Mouse (Mus musculus): Measurements from ENCODE around the gene Gm9758. TPM values are rescaled to one million over a fixed set of nuclear protein-coding genes. Genes with fewer than 3 reads are reported as not detected.
"Not testable (repeated sequence)": the region's sequence is repeated elsewhere in the genome, so short reads cannot be mapped to it uniquely, and the experiment has no call there.

Gm9758 gene
- total RNA-seq (2021): not detected
- long read RNA-seq, experiment 1: 0 reads
- long read RNA-seq, experiment 2: 0 reads

DNA sequence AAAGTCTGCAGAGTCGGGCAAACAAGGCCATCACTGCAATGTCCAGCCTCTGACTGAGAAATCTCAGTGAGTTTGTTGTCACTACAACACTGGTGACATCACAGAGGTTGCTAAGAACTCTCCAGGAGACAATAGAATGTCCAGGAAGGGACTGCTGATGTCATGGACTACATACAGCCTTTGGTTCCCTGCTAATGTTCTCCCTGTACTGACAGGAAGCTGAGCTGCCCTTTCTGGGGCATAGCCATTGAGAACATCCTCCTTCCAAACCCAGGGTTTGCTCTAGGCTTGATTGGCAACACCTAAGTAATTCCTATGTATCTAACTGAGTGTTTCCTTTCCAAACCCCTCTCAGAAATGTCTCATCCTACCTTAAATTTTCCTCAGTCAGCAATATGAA, at the start of gene Gm9758:
Gm9758 (minus strand) TSS at position 101 of the 400 bp plus-strand sequence.
- DNase-seq: not testable (repeated sequence)

DNA sequence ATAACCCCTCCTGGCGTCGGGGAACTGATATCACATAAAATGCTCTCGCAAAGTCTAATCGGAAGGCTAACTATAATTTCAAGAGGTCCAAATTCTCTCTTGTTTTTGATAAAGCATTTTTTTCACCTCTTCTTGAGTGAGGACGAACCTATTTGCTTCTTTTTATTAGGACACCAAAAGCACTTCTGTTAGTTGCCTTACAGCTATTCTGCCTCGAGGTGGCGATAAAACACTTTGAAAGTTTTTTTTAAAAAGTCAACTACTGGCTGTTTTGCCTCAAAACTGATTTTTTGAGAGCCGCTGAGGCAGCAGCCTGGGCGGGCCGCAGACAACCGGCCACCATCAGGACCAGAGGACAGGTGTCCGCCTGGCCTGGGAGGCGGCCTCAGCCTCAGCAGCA, 49.1 kb upstream of the Gm9758 start:
- DNase-seq: peak in 1 of 2 experiments; percentile 1

DNA sequence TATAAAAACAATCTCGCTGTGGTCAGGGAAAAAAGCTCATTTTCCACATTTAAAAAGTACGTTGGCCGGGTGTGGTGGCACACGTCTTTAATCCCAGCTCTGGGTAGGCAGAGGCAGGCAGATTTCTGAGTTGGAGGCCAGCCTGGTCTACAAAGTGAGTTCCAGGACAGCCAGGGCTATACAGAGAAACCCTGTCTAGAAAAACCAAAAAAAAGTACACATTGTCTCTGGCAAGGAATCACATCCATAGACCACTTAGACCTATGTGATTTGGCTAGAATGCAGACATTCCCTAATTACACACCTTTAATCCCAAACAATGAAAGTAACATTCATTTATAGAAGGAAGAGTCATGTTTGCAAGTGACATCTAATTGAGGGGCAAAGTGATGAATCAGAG, 46.8 kb upstream of the Gm9758 start:
- not testable (repeated sequence) for DNase-seq

DNA sequence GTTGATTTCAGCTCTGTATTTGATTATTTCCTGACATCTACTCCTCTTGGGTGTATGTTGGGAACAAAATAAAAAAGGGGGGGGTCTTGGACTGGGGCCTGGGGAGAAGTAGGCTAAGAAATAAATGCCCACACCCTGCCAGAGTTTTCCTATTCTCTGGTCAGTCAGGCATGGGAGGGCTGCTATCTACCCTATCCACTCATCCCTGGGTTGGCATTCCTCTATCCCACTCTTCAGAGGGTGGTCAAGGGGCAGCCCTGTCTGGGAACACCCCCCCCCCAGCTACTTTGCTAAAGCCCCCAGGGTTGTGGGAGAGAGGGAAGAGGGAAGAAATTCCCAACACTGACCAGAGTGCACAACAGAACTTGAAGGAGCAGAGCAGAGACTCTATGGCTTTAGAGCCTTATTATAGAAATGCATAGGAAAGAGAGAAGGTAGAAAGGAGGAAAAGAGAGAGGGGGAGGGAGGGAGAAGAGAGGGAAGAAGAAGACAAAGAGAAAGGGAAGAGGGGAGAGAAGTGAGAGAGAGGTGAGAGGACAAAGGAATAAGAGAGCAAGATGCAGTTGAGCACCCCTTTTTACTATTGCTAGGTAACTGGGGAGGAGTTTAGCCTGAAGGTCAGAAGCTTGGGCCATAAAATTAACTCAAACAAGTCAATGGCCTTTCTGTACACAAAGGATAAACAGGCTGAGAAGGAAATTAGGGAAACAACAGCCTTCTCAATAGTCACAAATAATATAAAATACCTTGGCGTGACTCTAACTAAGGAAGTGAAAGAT, 41.4 kb upstream of the Gm9758 start:
- not testable (repeated sequence) for DNase-seq

DNA sequence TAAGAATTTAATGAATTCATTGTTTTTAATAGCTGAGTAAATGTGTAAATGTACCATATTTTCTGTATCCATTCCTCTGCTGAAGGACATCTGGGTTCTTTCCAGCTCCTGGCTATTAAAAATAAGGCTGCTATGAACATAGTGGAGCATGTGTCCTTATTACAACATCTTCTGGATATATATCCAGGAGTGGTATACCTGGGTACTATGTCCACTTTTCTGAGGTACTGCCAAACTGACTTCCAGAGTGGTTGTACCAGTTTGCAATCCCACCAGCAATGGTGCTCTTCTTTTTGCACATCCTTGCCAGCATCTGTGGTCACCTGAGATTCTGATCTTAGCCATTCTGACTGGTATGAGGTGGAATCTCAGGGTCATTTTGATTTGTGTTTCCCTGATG, 38.9 kb upstream of the Gm9758 start:
- not testable (repeated sequence) for DNase-seq

DNA sequence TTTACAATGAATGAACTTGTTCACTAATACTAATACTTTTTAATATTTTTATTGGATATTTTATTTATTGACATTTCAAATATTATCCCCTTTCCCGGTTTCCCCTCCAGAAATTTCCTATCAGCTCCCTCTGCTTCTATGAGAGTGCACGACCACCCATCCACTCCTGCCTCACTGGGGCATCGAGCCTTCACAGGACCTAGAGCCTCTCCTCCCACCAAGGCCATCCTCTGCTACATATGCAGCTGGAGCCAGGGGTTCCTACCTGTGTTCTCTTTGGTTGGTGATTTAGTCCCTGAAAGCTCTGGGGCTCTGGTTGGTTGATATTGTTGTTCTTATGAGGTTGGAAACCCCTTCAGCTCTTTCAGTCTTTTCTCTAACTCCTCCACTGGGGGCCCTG, 38.0 kb upstream of the Gm9758 start:
- not testable (repeated sequence) for DNase-seq

DNA sequence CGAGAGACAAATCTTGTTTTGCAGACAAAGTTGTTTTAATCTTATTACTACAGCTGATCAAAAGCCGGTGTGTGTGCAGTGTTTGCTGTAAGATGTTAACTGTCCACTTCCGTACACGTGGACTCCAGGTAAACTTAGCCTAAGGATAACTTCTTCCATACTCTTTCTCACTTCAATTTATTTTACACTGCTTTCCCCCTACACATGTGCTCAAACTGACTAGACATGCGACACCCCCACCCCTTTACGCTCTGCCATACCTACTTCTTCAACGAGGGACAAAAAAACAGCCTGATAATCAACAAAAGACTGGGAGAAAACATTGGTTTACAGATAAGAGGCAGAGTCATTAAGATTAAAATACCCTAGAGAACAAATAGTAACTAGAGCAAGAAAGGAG, 37.1 kb upstream of the Gm9758 start:
- DNase-seq: not testable (repeated sequence)

DNA sequence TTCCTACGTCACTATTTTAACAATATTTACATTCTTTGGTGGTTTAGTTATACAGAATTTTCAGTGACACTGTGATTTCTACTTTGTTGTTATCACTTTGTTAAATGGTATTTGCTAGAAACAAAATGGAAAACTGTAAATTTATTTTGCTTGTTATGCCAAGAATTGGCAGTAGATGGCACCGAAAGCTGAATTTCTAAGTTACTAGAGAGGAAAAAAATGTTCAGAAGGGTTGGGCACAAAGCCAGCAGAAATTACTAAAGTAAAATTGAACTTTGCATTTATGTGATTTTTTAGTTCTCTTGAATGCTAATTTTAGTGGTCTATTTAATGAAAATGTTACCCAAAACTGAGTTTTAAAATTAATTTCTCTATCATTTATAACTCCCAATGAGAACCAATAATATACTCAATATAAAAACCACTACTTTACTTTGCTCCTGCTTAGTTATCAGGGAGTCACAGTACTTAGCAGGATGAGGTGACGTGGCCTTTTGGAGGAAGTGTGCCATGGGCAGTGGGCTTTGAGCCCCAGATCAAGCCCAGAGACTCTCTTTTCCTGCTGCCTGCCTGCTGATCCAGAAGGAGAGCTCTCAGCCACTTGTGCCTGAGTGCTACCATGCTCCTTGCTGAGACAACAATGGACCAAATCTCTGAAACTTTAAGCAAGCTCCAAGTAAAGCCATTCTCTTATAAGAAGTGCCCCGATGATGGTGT, 32.9 kb upstream of the Gm9758 start:
- DNase-seq: not testable (repeated sequence)

DNA sequence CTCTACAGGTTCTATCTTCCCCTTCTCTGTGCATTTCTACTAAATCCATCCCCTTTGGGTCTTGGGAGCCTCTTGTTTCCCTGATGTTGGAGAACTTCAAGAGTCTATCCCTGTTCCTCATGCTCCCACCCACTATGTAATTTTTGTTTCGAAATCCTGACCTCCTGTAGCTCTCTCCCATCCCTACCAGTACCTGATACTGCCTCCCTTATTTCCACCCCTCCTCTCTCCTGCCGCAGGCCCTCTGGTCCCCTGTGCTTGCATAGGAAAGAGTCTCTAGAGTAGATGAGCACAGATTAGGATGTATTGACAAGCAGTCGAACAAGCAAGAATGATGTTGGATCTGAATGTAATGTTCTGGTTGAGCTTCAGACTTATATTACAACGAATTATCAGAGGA, 30.8 kb upstream of the Gm9758 start:
- DNase-seq: not testable (repeated sequence)

DNA sequence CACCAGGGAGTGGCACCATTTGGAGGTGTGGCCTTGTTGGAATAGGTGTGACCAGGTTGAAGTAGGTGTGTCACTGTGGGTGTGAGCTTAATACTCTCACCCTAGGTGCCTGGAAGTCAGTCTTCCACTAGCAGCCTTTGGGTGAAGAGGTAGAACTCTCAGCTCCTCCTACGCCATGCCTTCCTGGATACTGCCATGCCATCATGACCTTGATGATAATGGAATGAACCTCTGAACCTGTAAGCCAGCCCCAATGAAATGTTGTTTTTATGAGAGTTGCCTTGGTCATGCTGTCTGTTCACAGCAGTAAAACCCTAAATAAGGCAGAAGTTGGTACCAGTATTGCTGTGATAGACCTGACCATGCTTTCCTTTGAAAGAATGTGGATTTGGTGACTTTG, 26.3 kb upstream of the Gm9758 start:
- not testable (repeated sequence) for DNase-seq

DNA sequence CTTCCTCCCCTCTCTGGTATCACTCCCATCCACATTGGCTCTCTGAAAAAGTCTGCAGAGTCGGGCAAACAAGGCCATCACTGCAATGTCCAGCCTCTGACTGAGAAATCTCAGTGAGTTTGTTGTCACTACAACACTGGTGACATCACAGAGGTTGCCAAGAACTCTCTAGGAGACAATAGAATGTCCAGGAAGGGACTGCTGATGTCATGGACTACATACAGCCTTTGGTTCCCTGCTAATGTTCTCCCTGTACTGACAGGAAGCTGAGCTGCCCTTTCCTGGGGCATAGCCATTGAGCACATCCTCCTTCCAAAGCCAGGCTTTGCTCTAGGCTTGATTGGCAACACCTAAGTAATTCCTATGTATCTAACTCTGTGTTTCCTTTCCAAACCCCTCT, 23.6 kb upstream of the Gm9758 start, which contains the start of gene Speer4e:
Speer4e (minus strand) TSS at position 101 of the 400 bp plus-strand sequence.
- DNase-seq: not testable (repeated sequence)

DNA sequence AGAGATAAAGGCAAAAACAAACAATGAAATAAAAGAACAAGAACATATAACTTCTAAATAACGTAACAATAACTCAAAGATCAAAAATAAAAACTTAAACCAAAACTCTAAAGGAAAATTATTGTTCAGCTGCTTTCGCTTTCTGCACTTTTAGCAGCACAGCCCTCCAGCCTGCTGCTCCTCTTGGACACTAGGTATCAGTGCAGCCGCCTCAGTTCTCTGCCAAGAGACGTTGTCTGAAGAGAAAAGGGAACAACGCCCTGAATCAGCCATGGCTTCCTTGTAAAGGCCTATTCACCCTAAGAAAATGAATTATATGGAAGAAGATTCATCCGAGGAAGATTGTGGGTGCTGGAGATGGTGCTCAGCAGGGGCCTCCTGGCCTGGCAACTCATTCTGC, 19.0 kb upstream of the Gm9758 start:
- DNase-seq: not testable (repeated sequence)

DNA sequence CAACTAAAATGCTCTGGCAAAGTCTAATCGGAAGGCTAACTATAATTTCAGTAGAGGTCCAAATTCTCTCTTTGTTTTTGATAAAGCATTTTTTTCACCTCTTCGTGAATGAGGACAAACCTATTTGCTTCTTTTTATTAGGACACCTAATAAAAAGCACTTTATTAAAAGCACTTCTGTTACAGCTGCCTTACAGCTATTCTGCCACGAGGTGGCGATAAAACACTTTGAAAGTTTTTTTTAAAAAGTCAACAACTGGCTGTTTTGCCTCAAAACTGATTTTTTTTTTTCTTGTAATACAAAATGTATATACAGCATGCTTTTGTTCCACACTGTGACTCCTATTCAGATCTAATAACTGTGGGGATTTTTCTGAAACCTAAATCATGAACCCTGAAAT, 12.3 kb upstream of the Gm9758 start:
- DNase-seq: not testable (repeated sequence)

DNA sequence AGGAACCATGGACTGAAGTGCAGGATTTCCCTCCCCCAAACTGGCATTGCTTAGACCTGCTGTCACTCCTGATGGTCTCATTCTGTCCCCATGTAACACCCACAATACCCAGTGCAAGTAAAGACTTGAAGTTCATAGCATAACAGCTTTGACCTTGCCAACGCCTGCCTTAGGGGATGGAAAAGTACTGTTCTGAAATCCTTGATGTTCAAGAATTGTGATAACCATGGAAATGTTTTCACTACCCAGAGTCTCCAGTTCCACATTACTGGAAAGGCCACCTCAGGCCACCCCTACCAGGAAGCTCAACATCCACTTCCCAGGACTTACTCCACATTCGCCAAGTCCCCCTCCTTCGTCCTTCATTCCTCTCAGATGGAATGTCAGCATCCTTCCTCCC, 338 bp downstream of the Gm9758 start:
- DNase-seq: peak in 1 of 2 experiments; percentile 1

DNA sequence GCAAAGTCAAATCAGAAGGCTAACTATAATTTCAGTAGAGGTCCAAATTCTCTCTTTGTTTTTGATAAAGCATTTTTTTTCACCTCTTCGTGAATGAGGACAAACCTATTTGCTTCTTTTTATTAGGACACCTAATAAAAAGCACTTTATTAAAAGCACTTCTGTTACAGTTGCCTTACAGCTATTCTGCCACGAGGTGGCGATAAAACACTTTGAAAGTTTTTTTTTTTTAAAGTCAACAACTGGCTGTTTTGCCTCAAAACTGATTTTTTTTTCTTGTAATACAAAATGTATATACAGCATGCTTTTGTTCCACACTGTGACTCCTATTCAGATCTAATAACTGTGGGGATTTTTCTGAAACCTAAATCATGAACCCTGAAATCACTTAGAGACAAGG, 11.2 kb downstream of the Gm9758 start:
- DNase-seq: not testable (repeated sequence)

DNA sequence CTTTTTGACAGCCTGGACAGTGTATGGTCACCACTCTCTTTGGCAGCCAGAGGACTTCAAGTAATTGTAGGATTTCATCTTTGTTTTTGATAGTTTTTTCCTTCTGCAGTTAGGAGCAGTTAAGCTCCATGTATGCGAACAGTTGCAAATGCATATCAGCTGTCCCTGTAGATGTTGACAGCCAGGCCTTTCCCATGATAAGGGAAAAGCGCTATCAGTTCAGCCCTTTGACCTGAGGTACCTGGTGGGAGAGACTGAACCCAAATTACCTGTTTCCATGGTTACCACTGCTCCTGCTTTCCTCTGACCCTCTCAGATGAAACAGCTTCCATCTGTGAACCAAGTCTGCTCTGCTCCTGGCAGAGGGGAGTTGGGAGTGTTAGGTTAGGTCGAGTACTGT, 22.5 kb downstream of the Gm9758 start:
- no peak for DNase-seq

DNA sequence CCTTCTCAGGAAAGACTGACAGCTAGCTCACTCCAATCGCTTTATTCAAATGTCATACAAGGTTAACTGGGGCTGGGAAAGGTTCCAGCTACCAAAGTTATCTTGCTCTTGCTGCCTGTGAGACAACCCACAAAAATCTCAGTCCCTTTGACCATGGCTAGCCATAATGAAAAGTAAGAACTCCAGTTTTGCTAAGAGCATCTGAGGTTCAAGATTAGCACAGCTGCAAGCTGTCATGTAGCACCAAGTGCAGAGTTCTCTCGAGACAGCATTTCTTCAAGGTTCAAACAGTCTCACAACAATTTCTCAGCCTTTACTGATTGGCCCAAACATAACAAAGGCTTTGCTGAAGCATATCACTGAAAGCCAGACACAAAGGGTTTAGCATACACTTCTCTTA, 29.4 kb downstream of the Gm9758 start:
- DNase-seq: not testable (repeated sequence)

Other genes starting within 250 kb of the Gm9758 start
- gene Speer4e, start 23.5 kb upstream of the Gm9758 start, total RNA-seq (2021): not detected
- gene Gm10354, start 64.0 kb upstream of the Gm9758 start, total RNA-seq (2021): not detected
- gene Gm17019, start 118.1 kb upstream of the Gm9758 start, total RNA-seq (2021): not detected

Measured in adrenal gland, postnatal 36 days (tissue).